Mouse (Mus musculus) cortical plate, adult 2 months (tissue): ENCODE data around the gene Pld1.

Experiments
- CTCF ChIP-seq: fragments of 200-500 bp; IDR thresholded peaks from 2 replicates; pipeline ENCODE4 v1.5.1; 2011; ENCODE audit warnings: mild to moderate bottlenecking, control low read depth, low read length; ENCODE audit not compliant: insufficient read depth; ENCODE audit errors: extremely low read depth
- POLR2A ChIP-seq: fragments of 200-500 bp; IDR thresholded peaks from 2 replicates; pipeline ENCODE4 v1.6.1; 2011; ENCODE audit warnings: mild to moderate bottlenecking, low read length, control low read depth; ENCODE audit not compliant: insufficient read depth; ENCODE audit errors: extremely low read depth

DNA sequence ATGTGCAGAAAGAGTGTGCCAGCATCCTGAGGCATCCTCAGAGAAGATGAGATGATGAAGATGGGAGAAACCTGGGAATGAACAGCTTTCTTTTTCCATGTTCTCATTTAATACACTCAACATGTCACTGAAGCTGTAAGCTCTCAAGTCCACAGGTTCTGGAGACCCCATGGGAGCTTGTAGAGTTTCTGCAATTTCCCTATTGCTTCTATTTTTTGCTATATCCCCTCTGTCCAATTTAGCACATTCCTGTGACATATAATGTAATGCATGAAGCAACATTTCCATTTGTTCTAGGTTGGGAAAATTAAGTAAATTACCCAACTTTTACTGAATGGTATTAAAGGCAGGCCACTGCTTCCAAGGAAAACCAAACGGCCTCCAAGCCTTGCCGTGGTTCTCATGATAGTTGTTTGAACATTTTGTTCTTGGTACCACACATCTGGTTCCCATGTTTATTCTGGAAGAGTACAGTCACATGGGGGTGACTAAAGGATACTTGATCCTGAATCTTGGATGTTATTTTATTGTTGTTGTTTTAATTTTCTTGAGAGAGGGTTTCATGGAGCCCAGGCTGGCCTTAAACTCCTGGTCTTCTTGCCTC lies 52.7 kb downstream of the Pld1 start:
- TF ChIP-seq CTCF (no peak), POLR2A (no peak)
